Mouse (Mus musculus) ovary, postnatal 14 days (tissue): Measurements from ENCODE around the gene Gltpd2.
"Not testable (repeated sequence)": the region's sequence is repeated elsewhere in the genome, so short reads cannot be mapped to it uniquely, and the experiment has no call there.

Source experiments
- DNase-seq: peaks from one replicate; pipeline ENCODE4 v3.0.0; 2022; ENCODE audit warnings: low spot score

The Gltpd2 gene

GRCm38 (mm10) chr11:70516352-70516751, 2.6 kb upstream of the Gltpd2 start:
- no peak for DNase-seq

- DNase-seq, result no peak
Measured at GRCm38 (mm10) chr11:70518436-70518835, 560 bp upstream of the Gltpd2 start.

GRCm38 (mm10) chr11:70520178-70520769, 1.3 kb downstream of the Gltpd2 start:
- peak; percentile 32 for DNase-seq

GRCm38 (mm10) chr11:70523306-70523989, 4.5 kb downstream of the Gltpd2 start:
- not testable (repeated sequence) for DNase-seq

GRCm38 (mm10) chr11:70524782-70525181, 5.8 kb downstream of the Gltpd2 start:
- DNase-seq, result no peak

GRCm38 (mm10) chr11:70525184-70525678, 6.2 kb downstream of the Gltpd2 start, which contains the start of gene Psmb6:
TSS of gene Psmb6 (plus strand) at chr11:70525367.
- DNase-seq, result peak; percentile 74

- no peak for DNase-seq
Measured at GRCm38 (mm10) chr11:70525726-70526125, 6.7 kb downstream of the Gltpd2 start.

- DNase-seq, result no peak
Measured at GRCm38 (mm10) chr11:70526211-70526610, 7.2 kb downstream of the Gltpd2 start.

GRCm38 (mm10) chr11:70528610-70529009, 9.6 kb downstream of the Gltpd2 start:
- no peak for DNase-seq

- DNase-seq, result not testable (repeated sequence)
Measured at GRCm38 (mm10) chr11:70531065-70531464, 12.1 kb downstream of the Gltpd2 start.

- no peak for DNase-seq
Measured at GRCm38 (mm10) chr11:70532839-70533238, 13.8 kb downstream of the Gltpd2 start, which contains the start of gene Gm40193. TSS of gene Gm40193 (minus strand) at chr11:70532939.

GRCm38 (mm10) chr11:70539423-70539822, 20.4 kb downstream of the Gltpd2 start:
- no peak for DNase-seq

- DNase-seq, result peak; percentile 79
Measured at GRCm38 (mm10) chr11:70539877-70540587, 21.0 kb downstream of the Gltpd2 start, which contains the start of gene Pld2. TSS of gene Pld2 (plus strand) at chr11:70540064.

GRCm38 (mm10) chr11:70540928-70541327, 21.9 kb downstream of the Gltpd2 start:
- no peak for DNase-seq

- DNase-seq, result no peak
Measured at GRCm38 (mm10) chr11:70541415-70541814, 22.4 kb downstream of the Gltpd2 start.

GRCm38 (mm10) chr11:70544496-70544895, 25.5 kb downstream of the Gltpd2 start:
- no peak for DNase-seq

- no peak for DNase-seq
Measured at GRCm38 (mm10) chr11:70551526-70551925, 32.5 kb downstream of the Gltpd2 start.

- DNase-seq, result no peak
Measured at GRCm38 (mm10) chr11:70553940-70554339, 34.9 kb downstream of the Gltpd2 start.

GRCm38 (mm10) chr11:70557545-70557944, 38.5 kb downstream of the Gltpd2 start:
- no peak for DNase-seq

- DNase-seq, result no peak
Measured at GRCm38 (mm10) chr11:70561937-70562286, 42.9 kb downstream of the Gltpd2 start.

GRCm38 (mm10) chr11:70562287-70562994, 43.4 kb downstream of the Gltpd2 start, which contains the start of gene Mink1:
TSS of gene Mink1 (plus strand) at chr11:70562881.
- DNase-seq, result peak; percentile 82

- DNase-seq, result no peak
Measured at GRCm38 (mm10) chr11:70562995-70563469, 44.0 kb downstream of the Gltpd2 start.
